In genomic region chr9:58369644-58370043, GRCm38 (mm10) we compare ENCODE assay signal across 9 mouse cellular contexts. TPM values are rescaled to one million over a fixed set of nuclear protein-coding genes. Genes with fewer than 3 reads are reported as not detected.
DNase-seq lines count a peak whose midpoint lies in the region; ATAC-seq and TF ChIP-seq lines count a peak whose summit lies in the region.
"Had no signal": no experiment of that assay in that cellular context is flagged by ENCODE, and none has a peak within 500 bp of the region (broad histone marks: within the 10 kb centered on the region; RNA-seq: fewer than 3 reads in every experiment).

No protein-coding gene starts in this region.

- no peak overlapping the region for H3K4me2 ChIP-seq in midbrain, embryonic 16.5 days (ENCODE audit: low read length)
- H3K4me2 ChIP-seq in lung, postnatal 0 days (replicated peaks; ENCODE audit: low read depth, low read length): no peak overlapping the region
- H3K4me2 ChIP-seq: neural tube, embryonic 12.5 days had no signal

- no peak overlapping the region for H3K9ac ChIP-seq in midbrain, embryonic 16.5 days (ENCODE audit: low read depth, low read length)
- no peak overlapping the region for H3K9ac ChIP-seq in lung, postnatal 0 days (replicated peaks; ENCODE audit: low read depth)
- H3K9ac ChIP-seq: neural tube, embryonic 12.5 days had no signal

- WGBS in midbrain, embryonic 10.5 days: 49% methylated on average over 6 of the region's 6 CpGs
- 51% methylated on average over 6 of the region's 6 CpGs for WGBS in midbrain, embryonic 16.5 days
- 46% methylated on average over 6 of the region's 6 CpGs for WGBS in lung, postnatal 0 days

- peak; percentile 63 to 73 for DNase-seq in cerebellum, postnatal 10 days
- DNase-seq in midbrain, embryonic 10.5 days (ENCODE audit: low spot score): peak; percentile 24
- DNase-seq in adipocyte (ENCODE audit: low spot score): peak; percentile 81
- peak; percentile 25 for DNase-seq in gastrocnemius, postnatal 14 days
- DNase-seq in lung, postnatal 0 days (ENCODE audit: low spot score): peak; percentile 38
- DNase-seq in frontal cortex, postnatal 14 days (ENCODE audit: low spot score in 2 of 2): no peak

- H3K4me3 ChIP-seq in midbrain, embryonic 10.5 days: no peak overlapping the region
- H3K4me3 ChIP-seq in midbrain, embryonic 16.5 days (ENCODE audit: low read depth, low read length): no peak overlapping the region
- no peak overlapping the region for H3K4me3 ChIP-seq in lung, postnatal 0 days (ENCODE audit: low read depth, low read length)
- H3K4me3 ChIP-seq: neural tube, embryonic 12.5 days had no signal

- no peak overlapping the region for H3K27ac ChIP-seq in midbrain, embryonic 10.5 days (replicated peaks)
- no peak overlapping the region for H3K27ac ChIP-seq in midbrain, embryonic 16.5 days (ENCODE audit: low read length)
- no peak overlapping the region for H3K27ac ChIP-seq in lung, postnatal 0 days (ENCODE audit: low read length)
- H3K27ac ChIP-seq: neural tube, embryonic 12.5 days had no signal

- no peaks in the 10 kb centered on the region for H3K36me3 ChIP-seq in midbrain, embryonic 10.5 days
- no peaks in the 10 kb centered on the region for H3K36me3 ChIP-seq in midbrain, embryonic 16.5 days (ENCODE audit: control insufficient read depth, insufficient read depth, low read length)
- no peaks in the 10 kb centered on the region for H3K36me3 ChIP-seq in lung, postnatal 0 days (ENCODE audit: insufficient read depth, low read length)
- H3K36me3 ChIP-seq: neural tube, embryonic 12.5 days had no signal

- TF ChIP-seq EP300 in lung, postnatal 0 days (IDR thresholded peaks at IDR 0.05): no peak

- peak; percentile 67 for TF ChIP-seq CTCF in lung, postnatal 0 days (IDR thresholded peaks at IDR 0.05)

- 0 out of 2 replicates have a peak, but pooled peaks cover 4% of the 10 kb centered on the region for H3K4me1 ChIP-seq in midbrain, embryonic 10.5 days
- no peaks in the 10 kb centered on the region for H3K4me1 ChIP-seq in midbrain, embryonic 16.5 days (ENCODE audit: control insufficient read depth, insufficient read depth, low read length)
- no peaks in the 10 kb centered on the region for H3K4me1 ChIP-seq in lung, postnatal 0 days (ENCODE audit: insufficient read depth, low read depth, low read length)

- H3K9me3 ChIP-seq in midbrain, embryonic 10.5 days (replicated peaks): no peaks in the 10 kb centered on the region
- no peaks in the 10 kb centered on the region for H3K9me3 ChIP-seq in midbrain, embryonic 16.5 days (replicated peaks; ENCODE audit: control insufficient read depth, low read length, poor library complexity, severe bottlenecking)
- H3K9me3 ChIP-seq in lung, postnatal 0 days (ENCODE audit: low read length): no peaks in the 10 kb centered on the region
- H3K9me3 ChIP-seq: neural tube, embryonic 12.5 days had no signal

- H3K27me3 ChIP-seq in midbrain, embryonic 10.5 days (ENCODE audit: low read depth, poor library complexity, severe bottlenecking): no peaks in the 10 kb centered on the region
- no peaks in the 10 kb centered on the region for H3K27me3 ChIP-seq in midbrain, embryonic 16.5 days (ENCODE audit: control insufficient read depth, insufficient read depth, low read depth, low read length)
- no peaks in the 10 kb centered on the region for H3K27me3 ChIP-seq in lung, postnatal 0 days (replicated peaks; ENCODE audit: insufficient read depth, low read length)
- H3K27me3 ChIP-seq: neural tube, embryonic 12.5 days had no signal

- ATAC-seq in cerebellum, adult (ENCODE audit: insufficient number of reproducible peaks, low FRiP score, low TSS enrichment): no peak
- ATAC-seq in midbrain, embryonic 16.5 days: no peak
- no peak for ATAC-seq in lung, postnatal 0 days

- intact Hi-C loops in gastrocnemius, postnatal 14 days (cut with DNase I; ENCODE audit: low total_unique reads): loop anchor here (5.0 kb wide), 2 partner anchors 42 to 142 kb away; no protein-coding TSS in a partner anchor

RNA-seq across cellular contexts. Expression of gene Tbc1d21, which starts 0.6 kb away (rescaled TPM):
- not detected in 2 replicates for polyA plus RNA-seq in midbrain, embryonic 10.5 days (2016; fragmentation: Nextera tagmentation; extraction: Ambion mirVana)
- not detected in 2 replicates for polyA plus RNA-seq in midbrain, embryonic 16.5 days (2015; fragmentation: Nextera tagmentation; extraction: Ambion mirVana)
- total RNA-seq in gastrocnemius, postnatal 14 days (2021): not detected
- not detected in 2 replicates for polyA plus RNA-seq in lung, postnatal 0 days (2015; fragmentation: Nextera tagmentation; extraction: Ambion mirVana)
- polyA plus RNA-seq: neural tube, embryonic 12.5 days had no signal

RNA-seq across cellular contexts. Expression of gene Loxl1, which starts 56.7 kb away (rescaled TPM):
- polyA plus RNA-seq in midbrain, embryonic 10.5 days (2016; fragmentation: Nextera tagmentation; extraction: Ambion mirVana): 6.9 and 10.9 TPM in 2 replicates
- polyA plus RNA-seq in midbrain, embryonic 16.5 days (2015; fragmentation: Nextera tagmentation; extraction: Ambion mirVana): 4.8 and 5.1 TPM in 2 replicates
- total RNA-seq in gastrocnemius, postnatal 14 days (2021): 10 to 100 TPM; 29.2 to 46.7 TPM
- 121 and 122 TPM in 2 replicates for polyA plus RNA-seq in lung, postnatal 0 days (2015; fragmentation: Nextera tagmentation; extraction: Ambion mirVana)

Comparison
In these comparisons a context has a peak if more than half of its experiments do, and no peak if none do; other contexts are left out.
1. DNase-seq: peak in cerebellum, postnatal 10 days (2 of 2), midbrain, embryonic 10.5 days (single experiment), adipocyte (single experiment), gastrocnemius, postnatal 14 days (single experiment) and lung, postnatal 0 days (single experiment); none in frontal cortex, postnatal 14 days (0 of 2).
2. RNA of gene Loxl1, which starts 56.7 kb away (polyA plus RNA-seq): 121 to 122 TPM in lung, postnatal 0 days; 6.9 to 10.9 TPM in midbrain, embryonic 10.5 days and 4.8 to 5.1 TPM in midbrain, embryonic 16.5 days; every median in the first group is over 10 times any median in the second.